Mouse (Mus musculus) left cerebral cortex, postnatal 10 days (tissue): ENCODE results near the gene Txn2. TPM values are rescaled to one million over a fixed set of nuclear protein-coding genes. Genes with fewer than 3 reads are reported as not detected.

Experiments used
- DNase-seq, 2 experiments: peaks; one replicate each; pipeline ENCODE4 v3.0.0; 2021 to 2022; ENCODE audit warnings: low spot score in 2 of 2, mixed read lengths in 1 of 2; ENCODE audit errors: extremely low spot score in 1 of 2
- intact Hi-C: fragments of 180-260 bp; cut with DNase I; formaldehyde crosslinking; loops from one replicate; pipeline ENCODE4 v1.15.1; 2025
- total RNA-seq, 2 experiments: library from RNA; stranded (reverse); gene quantifications; 2 replicates each; pipeline ENCODE4 v1.2.3; 2021

The Txn2 gene
- total RNA-seq = 100 to 1,000 TPM; 108 to 115 TPM

- intact Hi-C loops = no loop called here
- DNase-seq = peak; percentile 97 to 99
Observed at GRCm38 (mm10) chr15:77928673-77929331, at the start of gene Txn2. Txn2 (minus strand) TSS chr15:77929006.

GRCm38 (mm10) chr15:77977663-77978062 lies 48.9 kb upstream of the Txn2 start:
- no peak for DNase-seq
- intact Hi-C loops = no loop called here

- no peak for DNase-seq
- intact Hi-C loops = no loop called here
Observed at GRCm38 (mm10) chr15:77974165-77974841, 45.5 kb upstream of the Txn2 start.

- intact Hi-C loops = no loop called here
- peak; percentile 97 to 98 for DNase-seq
Observed at GRCm38 (mm10) chr15:77970470-77971292, 41.9 kb upstream of the Txn2 start, which contains the start of gene Eif3d. Eif3d (minus strand) TSS chr15:77970813.

DNA sequence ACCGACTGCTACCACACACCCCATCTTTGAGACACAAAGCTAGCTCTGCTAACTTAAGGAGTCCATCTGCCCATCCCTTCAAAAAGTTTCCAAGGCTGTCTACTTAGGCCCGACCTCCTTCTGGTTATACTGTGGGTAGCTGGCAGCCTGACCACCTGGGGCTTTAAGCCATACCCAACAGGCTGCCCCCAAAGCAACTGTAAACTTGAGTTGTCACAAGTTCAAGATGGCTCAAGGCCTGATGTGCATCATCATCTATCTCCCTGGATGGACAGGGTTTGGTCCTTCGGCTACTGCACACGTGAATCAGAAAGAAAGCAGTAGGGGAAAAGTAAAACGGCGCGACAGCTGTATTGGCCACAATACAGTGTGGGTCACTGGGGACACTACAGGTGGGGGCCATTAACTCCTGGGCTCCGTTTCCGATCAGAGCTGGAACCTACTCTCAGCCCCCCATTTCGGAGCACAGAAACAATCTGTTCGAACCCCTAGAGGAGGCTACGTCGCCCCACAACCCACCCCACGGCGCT lies 41.2 kb upstream of the Txn2 start:
- intact Hi-C loops = no loop called here
- DNase-seq = no peak

GRCm38 (mm10) chr15:77965117-77965528 lies 36.3 kb upstream of the Txn2 start:
- intact Hi-C loops = no loop called here

DNA sequence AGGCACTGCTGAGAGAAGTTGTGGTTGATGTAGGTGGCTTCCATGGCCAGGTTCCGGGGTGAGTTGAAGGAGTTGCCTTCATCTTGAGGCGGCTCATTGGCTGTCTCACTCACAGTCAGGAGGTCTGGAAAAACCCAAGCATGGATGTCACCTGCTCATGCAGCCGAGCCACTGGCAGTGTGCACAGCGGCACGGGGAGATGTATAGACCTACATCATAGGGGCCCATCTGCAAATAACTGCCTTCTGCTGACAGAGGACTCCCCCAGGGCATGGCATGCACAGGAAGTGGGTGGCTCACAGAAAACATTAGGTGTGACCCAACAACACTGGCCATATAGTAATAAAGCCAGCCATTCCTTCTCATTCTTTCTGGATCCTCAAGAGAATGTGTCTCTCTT lies 33.6 kb upstream of the Txn2 start:
- intact Hi-C loops = no loop called here
- no peak for DNase-seq

More at GRCm38 (mm10) chr15:77965117-77965528, 36.3 kb upstream of the Txn2 start:
- DNase-seq = no peak

- DNase-seq = no peak
- intact Hi-C loops = no loop called here
Observed at GRCm38 (mm10) chr15:77960693-77961092, 31.9 kb upstream of the Txn2 start.

GRCm38 (mm10) chr15:77958071-77958470 lies 29.3 kb upstream of the Txn2 start:
- no peak for DNase-seq

DNA sequence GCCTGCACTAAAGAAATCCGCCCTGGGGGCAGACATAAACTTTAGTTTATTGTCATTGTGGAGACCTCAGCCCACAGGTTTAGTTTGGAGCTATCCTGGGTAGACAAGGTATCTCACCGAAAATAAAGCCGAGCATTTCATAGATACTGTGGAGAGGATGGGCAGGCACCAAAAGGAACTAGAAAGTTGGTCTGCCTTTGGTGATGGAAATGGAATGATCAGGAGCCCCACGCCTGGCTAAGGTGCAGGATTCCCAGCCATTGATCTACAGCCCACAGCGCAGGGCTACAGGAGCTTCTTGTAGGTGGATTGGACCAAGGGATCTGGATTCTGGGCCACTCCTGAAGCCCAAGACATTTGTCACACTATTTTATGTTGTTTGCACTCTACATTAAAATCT lies 28.8 kb upstream of the Txn2 start:
- intact Hi-C loops = no loop called here
- no peak for DNase-seq

More at GRCm38 (mm10) chr15:77958071-77958470, 29.3 kb upstream of the Txn2 start:
- intact Hi-C loops = no loop called here

DNA sequence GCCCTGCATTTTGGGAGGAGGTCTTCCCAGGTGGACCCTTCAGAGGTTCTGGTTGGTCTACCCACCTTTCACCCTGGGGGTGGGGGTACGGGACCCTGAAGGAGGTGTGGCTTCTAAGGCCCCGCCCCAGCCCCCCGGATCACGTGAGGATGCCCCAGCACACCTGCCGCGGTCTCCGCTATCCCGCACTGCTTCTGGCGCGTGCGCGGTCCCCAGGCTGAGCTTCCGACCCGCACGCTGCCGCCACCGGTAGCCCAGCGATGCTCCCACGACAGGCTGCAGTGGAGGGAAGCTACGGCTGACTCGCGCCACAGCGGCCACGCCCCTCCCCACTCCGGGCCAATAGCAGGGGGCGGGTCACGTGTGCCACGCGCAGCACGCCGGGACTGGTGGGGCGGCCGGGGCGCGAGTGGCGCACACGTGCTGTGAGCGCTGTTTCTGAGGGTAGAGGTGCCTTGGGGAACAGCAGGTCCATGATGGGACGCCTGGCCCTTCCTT lies 27.6 kb upstream of the Txn2 start, which contains the start of gene Foxred2:
TSS of gene Foxred2 (minus strand) at position 319 of the 498 bp plus-strand sequence.
- peak; percentile 84 to 94 for DNase-seq
- intact Hi-C loops = no loop called here

DNA sequence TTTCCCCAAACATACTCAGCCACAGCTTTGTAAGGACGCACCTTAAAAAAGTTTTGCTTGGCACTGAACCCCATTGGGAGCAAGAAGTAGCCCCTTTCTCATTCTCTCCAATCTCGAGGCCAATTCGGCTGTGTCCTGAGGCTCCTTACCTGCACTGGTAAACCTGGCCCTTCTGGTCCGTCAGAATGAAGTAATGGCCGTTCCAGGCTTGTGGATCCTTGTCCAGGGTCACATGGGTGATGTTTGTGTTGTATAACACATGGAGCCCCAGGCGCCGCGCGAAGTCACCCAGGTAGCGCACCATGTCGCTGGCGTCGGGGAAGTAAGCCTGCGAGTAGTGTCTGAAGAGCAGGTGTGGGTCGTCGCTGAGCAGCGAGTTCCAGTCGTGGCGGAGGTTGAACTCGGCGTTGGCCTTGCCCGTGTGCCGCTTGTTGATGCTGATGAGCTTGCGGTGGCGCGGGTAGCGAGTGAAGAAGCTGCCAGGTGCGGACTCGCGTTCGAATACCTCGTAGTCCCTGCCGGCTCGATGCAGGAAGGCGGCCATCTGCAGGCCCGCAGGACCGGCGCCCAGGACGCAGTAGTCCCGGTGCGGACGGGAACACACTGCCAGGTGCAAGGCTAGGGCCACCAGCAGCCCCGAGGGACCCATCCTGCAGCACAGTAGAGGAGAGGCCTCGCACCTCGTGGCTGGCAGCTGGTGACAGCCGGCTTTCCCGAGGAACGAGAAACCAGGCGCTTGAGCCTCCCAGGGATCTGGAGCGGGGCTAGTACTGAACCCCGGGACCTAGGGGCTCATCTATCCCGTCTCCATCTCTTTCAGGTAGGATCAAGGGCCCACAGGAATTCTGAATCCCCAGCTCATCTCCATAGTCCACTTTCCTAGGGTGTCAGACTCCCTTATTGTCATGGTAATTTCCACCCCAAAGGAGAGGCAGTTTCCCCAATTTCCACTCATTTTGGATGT lies 26.9 kb upstream of the Txn2 start:
- intact Hi-C loops = no loop called here
- DNase-seq = peak in 1 of 2 experiments; percentile 50

- intact Hi-C loops = no loop called here
- no peak for DNase-seq
Observed at GRCm38 (mm10) chr15:77954362-77954761, 25.6 kb upstream of the Txn2 start.

DNA sequence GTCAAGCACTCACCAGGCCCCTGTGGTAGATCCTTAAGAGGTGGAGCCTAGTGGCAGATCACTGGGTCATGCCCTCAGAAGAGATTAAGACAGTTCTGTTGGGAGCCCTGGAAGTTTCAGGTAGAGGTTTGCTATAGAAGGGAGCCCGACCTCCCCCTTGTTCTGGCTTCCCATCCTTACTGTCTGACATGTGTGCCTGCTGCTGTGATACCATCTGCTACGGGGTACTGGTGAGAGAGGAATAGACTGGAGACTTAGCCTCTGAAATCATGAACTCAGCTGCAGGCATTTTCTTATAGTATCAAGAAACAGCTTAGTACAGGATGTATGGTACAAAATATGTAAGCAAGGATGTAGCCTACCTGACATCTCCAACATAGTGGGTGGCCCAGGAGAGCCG lies 24.1 kb upstream of the Txn2 start:
- intact Hi-C loops = no loop called here
- DNase-seq = no peak

DNA sequence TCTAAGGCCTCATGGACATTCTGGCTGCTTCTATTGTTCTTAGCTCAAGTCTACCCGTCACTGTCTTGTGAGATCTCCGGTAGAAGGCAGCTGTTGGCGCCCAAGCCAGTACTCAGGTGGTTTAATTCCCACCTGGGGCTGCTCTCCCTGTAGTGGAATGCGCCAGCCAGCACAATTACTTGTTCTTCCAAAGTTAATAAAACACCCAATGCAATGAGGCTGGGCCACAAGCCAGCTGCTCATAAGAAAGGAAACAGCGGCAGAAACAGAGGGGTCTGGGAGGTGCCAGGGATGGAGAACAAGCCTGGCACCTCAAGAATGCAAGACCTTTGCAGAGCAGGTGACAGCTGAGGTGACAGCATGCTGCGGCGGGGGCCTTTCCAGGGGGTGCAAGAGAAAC lies 20.3 kb upstream of the Txn2 start:
- intact Hi-C loops = no loop called here
- no peak for DNase-seq

- intact Hi-C loops = no loop called here
- DNase-seq = peak in 1 of 2 experiments; percentile 58
Observed at GRCm38 (mm10) chr15:77945711-77946110, 16.9 kb upstream of the Txn2 start.

DNA sequence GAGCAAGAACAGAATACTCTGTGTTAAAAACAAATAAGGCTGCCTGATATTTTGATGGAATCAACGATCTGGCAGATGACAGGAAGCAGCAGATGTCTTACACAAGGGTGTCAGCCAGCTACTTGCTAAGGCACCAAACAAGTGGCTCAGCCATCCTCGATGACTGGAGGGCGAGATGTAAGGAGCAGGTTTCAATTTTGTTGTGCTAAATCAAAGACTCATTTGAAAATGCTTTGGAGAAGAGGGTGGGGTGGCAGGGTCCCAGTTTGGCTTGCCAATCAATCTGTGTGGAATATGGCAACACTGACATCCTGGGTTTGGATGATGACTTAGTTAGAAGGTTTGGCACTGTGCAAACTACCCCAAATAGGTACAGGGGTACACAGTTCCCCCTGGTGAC lies 12.8 kb upstream of the Txn2 start:
- intact Hi-C loops = no loop called here
- no peak for DNase-seq

GRCm38 (mm10) chr15:77938516-77938915 lies 9.7 kb upstream of the Txn2 start:
- intact Hi-C loops = no loop called here
- DNase-seq = no peak
